Mouse (Mus musculus): ENCODE data around the gene Mrps21.
"Not testable (repeated sequence)": the region's sequence is repeated elsewhere in the genome, so short reads cannot be mapped to it uniquely, and the experiment has no call there.

GRCm38 (mm10) chr3:95858278-95858677 is 13.0 kb downstream of the Mrps21 start:
- TF ChIP-seq POLR2A (IDR thresholded peaks at IDR 0.05; ENCODE audit: borderline replicate concordance, extremely low read depth, low read depth, low read length); CTCF (IDR thresholded peaks at IDR 0.05; ENCODE audit: insufficient read depth, low read length): not testable (repeated sequence)

Data from lung, adult 2 months (tissue).